Mouse (Mus musculus) embryonic fibroblast, embryonic 13.5 days (primary cell): Measurements from ENCODE around the gene Ddx39b.

Source experiments
- CTCF ChIP-seq: IDR thresholded peaks from 2 replicates; pipeline ENCODE4 v1.5.1; 2011; ENCODE audit warnings: mild to moderate bottlenecking, control low read depth, low read length, moderate library complexity, borderline replicate concordance; ENCODE audit not compliant: insufficient read depth
- POLR2A ChIP-seq: IDR thresholded peaks from 2 replicates; pipeline ENCODE4 v1.6.1; 2011; ENCODE audit warnings: low read depth, mild to moderate bottlenecking, control low read depth, low read length, moderate library complexity

DNA sequence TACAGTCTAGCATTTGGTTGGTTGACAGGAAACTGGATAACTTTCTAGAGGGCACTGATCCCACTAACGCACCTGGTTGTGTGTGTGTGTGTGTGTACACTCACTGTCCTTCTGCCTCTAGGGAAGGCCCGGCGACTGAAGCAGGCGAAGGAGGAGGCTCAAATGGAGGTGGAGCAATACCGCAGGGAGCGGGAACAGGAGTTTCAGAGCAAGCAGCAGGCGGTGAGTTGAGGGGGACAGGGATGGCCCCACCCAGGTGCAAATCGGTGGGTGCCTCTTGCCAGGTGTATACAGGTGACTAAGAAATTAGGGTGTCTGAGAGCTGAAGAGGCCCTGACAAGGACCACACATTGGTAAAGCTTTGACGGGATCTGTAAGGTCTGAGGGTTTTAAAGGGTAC is 4.5 kb upstream of the Ddx39b start:
- no peak for TF ChIP-seq CTCF
- no peak for TF ChIP-seq POLR2A
